Mouse (Mus musculus): ENCODE data around the gene Bcat1. TPM values are rescaled to one million over a fixed set of nuclear protein-coding genes. Genes with fewer than 3 reads are reported as not detected.

Bcat1 gene
- polyA plus RNA-seq, 1 experiment: 100 TPM

GRCm38 (mm10) chr6:144970900-144971299 lies 105.1 kb downstream of the Bcat1 start:
- H3ac ChIP-seq (ENCODE audit: control insufficient read depth, insufficient read length, low read depth): no peak overlapping the region
- TF ChIP-seq MYOD1 (IDR thresholded peaks at IDR 0.05; ENCODE audit: control insufficient read depth, insufficient read length, low read depth): no peak
- no peak for TF ChIP-seq CEBPB (IDR thresholded peaks at IDR 0.05; ENCODE audit: low read depth)
- no peak for TF ChIP-seq MYOG (IDR thresholded peaks at IDR 0.05; ENCODE audit: control insufficient read depth, extremely low read depth, insufficient read length)
- TF ChIP-seq USF1 (IDR thresholded peaks at IDR 0.05; ENCODE audit: low read depth): no peak
- TF ChIP-seq MAX (IDR thresholded peaks at IDR 0.05): no peak
- TF ChIP-seq FOSL1 (IDR thresholded peaks at IDR 0.05; ENCODE audit: insufficient read depth, low read length, poor library complexity, severe bottlenecking): no peak
- TF ChIP-seq CTCF (IDR thresholded peaks at IDR 0.05; ENCODE audit: control insufficient read depth, insufficient read depth, insufficient read length): no peak
- no peak overlapping the region for H3K4me3 ChIP-seq (ENCODE audit: insufficient read depth, poor library complexity, severe bottlenecking)
- H3K27me3 ChIP-seq (ENCODE audit: control insufficient read depth, insufficient read depth, insufficient read length): no peaks in the 10 kb centered on the region
- H3K79me3 ChIP-seq (ENCODE audit: low read depth): no peaks in the 10 kb centered on the region
- H3K36me3 ChIP-seq (ENCODE audit: control insufficient read depth, insufficient read depth): no peaks in the 10 kb centered on the region
- H3K79me2 ChIP-seq (ENCODE audit: control insufficient read depth, insufficient read depth): no peaks in the 10 kb centered on the region

DNA sequence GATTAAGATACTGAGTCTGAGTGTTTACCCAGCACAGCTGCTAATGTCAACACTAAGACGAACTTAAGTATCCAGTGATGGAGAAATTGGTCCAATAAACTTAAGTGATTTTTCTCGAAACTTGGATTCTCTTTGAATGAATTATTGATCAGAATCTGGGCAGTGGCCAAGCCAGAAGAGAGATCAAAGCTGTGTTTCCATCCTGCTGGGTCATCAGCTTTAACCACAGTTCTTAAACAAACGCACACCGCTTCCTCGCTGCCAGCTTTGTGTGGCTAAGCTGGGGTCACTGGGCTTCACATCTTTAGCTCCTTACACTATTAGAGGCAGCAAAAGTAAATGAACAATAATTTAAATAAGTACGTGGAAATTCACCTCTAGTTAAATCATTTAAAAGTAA lies 108.4 kb downstream of the Bcat1 start:
- no peaks in the 10 kb centered on the region for H3K36me3 ChIP-seq (ENCODE audit: control insufficient read depth, insufficient read depth)

DNA sequence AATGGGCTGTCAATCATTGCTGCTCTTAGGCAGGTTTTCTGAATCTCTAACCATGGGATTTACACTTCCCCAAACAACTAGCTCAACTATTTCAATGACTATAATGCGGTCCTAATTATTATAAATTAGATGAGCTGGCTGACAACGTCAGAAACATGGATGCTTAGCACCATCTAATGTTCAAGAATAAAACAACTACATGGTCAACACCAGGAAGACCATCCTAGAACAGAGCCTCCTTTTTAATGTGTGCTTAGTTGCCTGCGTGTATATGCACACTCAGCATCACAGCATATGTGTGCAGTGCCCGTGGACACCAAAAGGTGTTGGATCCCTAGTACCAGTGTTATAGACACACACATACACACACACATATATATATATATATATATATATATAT lies 111.8 kb downstream of the Bcat1 start:
- Histone ChIP-seq H3ac (ENCODE audit: control insufficient read depth, insufficient read length, low read depth) (no peak overlapping the region), H3K27me3 (ENCODE audit: control insufficient read depth, insufficient read depth, insufficient read length) (no peaks in the 10 kb centered on the region), H3K4me3 (ENCODE audit: insufficient read depth, poor library complexity, severe bottlenecking) (no peak overlapping the region), H3K36me3 (ENCODE audit: control insufficient read depth, insufficient read depth) (no peaks in the 10 kb centered on the region), H3K79me2 (ENCODE audit: control insufficient read depth, insufficient read depth) (no peaks in the 10 kb centered on the region), H3K79me3 (ENCODE audit: low read depth) (no peaks in the 10 kb centered on the region)
- TF ChIP-seq MAX (IDR thresholded peaks at IDR 0.05): no peak
- no peak for TF ChIP-seq MYOD1 (IDR thresholded peaks at IDR 0.05; ENCODE audit: control insufficient read depth, insufficient read length, low read depth)
- no peak for TF ChIP-seq CTCF (IDR thresholded peaks at IDR 0.05; ENCODE audit: control insufficient read depth, insufficient read depth, insufficient read length)
- TF ChIP-seq MYOG (IDR thresholded peaks at IDR 0.05; ENCODE audit: control insufficient read depth, extremely low read depth, insufficient read length): no peak
- TF ChIP-seq CEBPB (IDR thresholded peaks at IDR 0.05; ENCODE audit: low read depth): no peak
- no peak for TF ChIP-seq USF1 (IDR thresholded peaks at IDR 0.05; ENCODE audit: low read depth)
- no peak for TF ChIP-seq FOSL1 (IDR thresholded peaks at IDR 0.05; ENCODE audit: insufficient read depth, low read length, poor library complexity, severe bottlenecking)

More for the DNA sequence above, 108.4 kb downstream of the Bcat1 start:
- Histone ChIP-seq H3K4me3 (ENCODE audit: insufficient read depth, poor library complexity, severe bottlenecking) (no peak overlapping the region), H3ac (ENCODE audit: control insufficient read depth, insufficient read length, low read depth) (no peak overlapping the region), H3K79me2 (ENCODE audit: control insufficient read depth, insufficient read depth) (no peaks in the 10 kb centered on the region), H3K79me3 (ENCODE audit: low read depth) (no peaks in the 10 kb centered on the region), H3K27me3 (ENCODE audit: control insufficient read depth, insufficient read depth, insufficient read length) (no peaks in the 10 kb centered on the region)
- TF ChIP-seq FOSL1 (IDR thresholded peaks at IDR 0.05; ENCODE audit: insufficient read depth, low read length, poor library complexity, severe bottlenecking) (no peak), MAX (IDR thresholded peaks at IDR 0.05) (no peak), MYOD1 (IDR thresholded peaks at IDR 0.05; ENCODE audit: control insufficient read depth, insufficient read length, low read depth) (no peak)

DNA sequence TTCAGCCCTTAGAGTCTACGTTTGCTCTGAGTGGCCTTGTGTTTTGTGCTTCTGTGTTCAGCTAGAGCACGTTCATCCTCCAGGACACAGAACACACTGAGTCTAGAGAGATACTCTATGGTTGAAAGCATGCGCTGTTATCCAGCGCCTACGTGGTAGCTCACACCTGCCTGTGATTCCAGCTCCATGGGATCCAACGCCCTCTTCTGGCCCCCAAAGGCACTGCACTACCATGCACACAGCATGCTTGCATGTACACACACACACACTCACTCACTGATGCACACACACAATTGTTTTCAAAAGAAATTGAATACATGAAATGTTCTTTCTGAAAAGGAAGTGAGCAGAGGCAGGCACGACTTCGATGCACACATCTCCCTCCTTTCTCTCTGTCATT lies 112.8 kb downstream of the Bcat1 start:
- Histone ChIP-seq H3K79me2 (ENCODE audit: control insufficient read depth, insufficient read depth) (no peaks in the 10 kb centered on the region), H3K79me3 (ENCODE audit: low read depth) (no peaks in the 10 kb centered on the region), H3K27me3 (ENCODE audit: control insufficient read depth, insufficient read depth, insufficient read length) (no peaks in the 10 kb centered on the region), H3K4me3 (ENCODE audit: insufficient read depth, poor library complexity, severe bottlenecking) (no peak overlapping the region), H3K36me3 (ENCODE audit: control insufficient read depth, insufficient read depth) (no peaks in the 10 kb centered on the region), H3ac (ENCODE audit: control insufficient read depth, insufficient read length, low read depth) (no peak overlapping the region)
- TF ChIP-seq MYOD1 (IDR thresholded peaks at IDR 0.05; ENCODE audit: control insufficient read depth, insufficient read length, low read depth): no peak
- TF ChIP-seq MYOG (IDR thresholded peaks at IDR 0.05; ENCODE audit: control insufficient read depth, extremely low read depth, insufficient read length): no peak
- TF ChIP-seq CTCF (IDR thresholded peaks at IDR 0.05; ENCODE audit: control insufficient read depth, insufficient read depth, insufficient read length): no peak

DNA sequence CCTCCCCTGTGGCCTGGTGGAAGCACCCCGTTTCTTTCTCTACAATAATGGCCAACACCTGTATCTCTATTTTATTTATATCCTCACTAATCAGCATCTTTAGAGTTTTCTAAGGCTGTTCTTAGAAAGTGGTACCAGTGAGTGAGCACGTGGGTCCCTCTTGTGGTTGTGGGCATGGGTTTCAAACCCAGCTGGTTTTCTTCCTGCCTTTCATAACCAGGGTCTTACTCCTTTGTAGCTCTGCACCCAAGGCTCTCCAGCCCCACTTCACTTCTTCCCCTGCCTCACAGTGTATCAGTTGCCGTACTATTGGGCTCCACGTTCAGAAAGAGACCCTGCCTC lies 114.0 kb downstream of the Bcat1 start:
- no peaks in the 10 kb centered on the region for H3K27me3 ChIP-seq (ENCODE audit: control insufficient read depth, insufficient read depth, insufficient read length)
- no peak for TF ChIP-seq USF1 (IDR thresholded peaks at IDR 0.05; ENCODE audit: low read depth)
- no peak for TF ChIP-seq CEBPB (IDR thresholded peaks at IDR 0.05; ENCODE audit: low read depth)
- TF ChIP-seq MYOG (IDR thresholded peaks at IDR 0.05; ENCODE audit: control insufficient read depth, extremely low read depth, insufficient read length): no peak
- TF ChIP-seq CTCF (IDR thresholded peaks at IDR 0.05; ENCODE audit: control insufficient read depth, insufficient read depth, insufficient read length): no peak
- no peak for TF ChIP-seq FOSL1 (IDR thresholded peaks at IDR 0.05; ENCODE audit: insufficient read depth, low read length, poor library complexity, severe bottlenecking)
- no peak for TF ChIP-seq MAX (IDR thresholded peaks at IDR 0.05)
- no peaks in the 10 kb centered on the region for H3K36me3 ChIP-seq (ENCODE audit: control insufficient read depth, insufficient read depth)
- H3ac ChIP-seq (ENCODE audit: control insufficient read depth, insufficient read length, low read depth): no peak overlapping the region
- no peaks in the 10 kb centered on the region for H3K79me2 ChIP-seq (ENCODE audit: control insufficient read depth, insufficient read depth)
- H3K79me3 ChIP-seq (ENCODE audit: low read depth): no peaks in the 10 kb centered on the region
- H3K4me3 ChIP-seq (ENCODE audit: insufficient read depth, poor library complexity, severe bottlenecking): no peak overlapping the region

- no peaks in the 10 kb centered on the region for H3K27me3 ChIP-seq (ENCODE audit: control insufficient read depth, insufficient read depth, insufficient read length)
- no peaks in the 10 kb centered on the region for H3K79me3 ChIP-seq (ENCODE audit: low read depth)
- no peaks in the 10 kb centered on the region for H3K79me2 ChIP-seq (ENCODE audit: control insufficient read depth, insufficient read depth)
- TF ChIP-seq USF1 (IDR thresholded peaks at IDR 0.05; ENCODE audit: low read depth): no peak
- TF ChIP-seq MAX (IDR thresholded peaks at IDR 0.05): no peak
- TF ChIP-seq MYOD1 (IDR thresholded peaks at IDR 0.05; ENCODE audit: control insufficient read depth, insufficient read length, low read depth): no peak
- no peak for TF ChIP-seq FOSL1 (IDR thresholded peaks at IDR 0.05; ENCODE audit: insufficient read depth, low read length, poor library complexity, severe bottlenecking)
- TF ChIP-seq MYOG (IDR thresholded peaks at IDR 0.05; ENCODE audit: control insufficient read depth, extremely low read depth, insufficient read length): no peak
- TF ChIP-seq CTCF (IDR thresholded peaks at IDR 0.05; ENCODE audit: control insufficient read depth, insufficient read depth, insufficient read length): no peak
- TF ChIP-seq CEBPB (IDR thresholded peaks at IDR 0.05; ENCODE audit: low read depth): no peak
- no peaks in the 10 kb centered on the region for H3K36me3 ChIP-seq (ENCODE audit: control insufficient read depth, insufficient read depth)
- no peak overlapping the region for H3K4me3 ChIP-seq (ENCODE audit: insufficient read depth, poor library complexity, severe bottlenecking)
- H3ac ChIP-seq (ENCODE audit: control insufficient read depth, insufficient read length, low read depth): no peak overlapping the region
Observed at GRCm38 (mm10) chr6:144961253-144962012, 114.6 kb downstream of the Bcat1 start.
